Mouse (Mus musculus) C2C12 (cell line): ENCODE results near the gene Gatad2a. TPM values are rescaled to one million over a fixed set of nuclear protein-coding genes. Genes with fewer than 3 reads are reported as not detected.

Experiments
- H3K27me3 ChIP-seq: one replicate; pipeline ENCODE4 v1.6.1; 2011; ENCODE audit not compliant: control insufficient read depth, insufficient read depth, insufficient read length
- H3K36me3 ChIP-seq: one replicate; pipeline ENCODE4 v1.6.1; 2011; ENCODE audit not compliant: control insufficient read depth, insufficient read depth
- H3K4me3 ChIP-seq: one replicate; pipeline ENCODE4 v1.5.1; 2011; ENCODE audit warnings: mild to moderate bottlenecking, control low read depth; ENCODE audit not compliant: poor library complexity, insufficient read depth, severe bottlenecking
- H3K79me2 ChIP-seq: one replicate; pipeline ENCODE4 v1.6.1; 2011; ENCODE audit not compliant: control insufficient read depth, insufficient read depth
- H3K79me3 ChIP-seq: one replicate; pipeline ENCODE4 v1.6.1; 2011; ENCODE audit warnings: low read depth, control low read depth
- H3ac ChIP-seq: one replicate; pipeline ENCODE3; 2011; ENCODE audit warnings: low read depth; ENCODE audit not compliant: control insufficient read depth, insufficient read length
- CEBPB ChIP-seq: IDR thresholded peaks from one replicate; pipeline ENCODE4 v1.6.1; 2011; ENCODE audit warnings: low read depth, mild to moderate bottlenecking, control low read depth, moderate library complexity
- CTCF ChIP-seq: IDR thresholded peaks from one replicate; pipeline ENCODE4 v1.5.1; 2011; ENCODE audit not compliant: control insufficient read depth, insufficient read depth, insufficient read length
- FOSL1 ChIP-seq: IDR thresholded peaks from one replicate; pipeline ENCODE4 v1.8.0; 2011; ENCODE audit warnings: mild to moderate bottlenecking, low read length; ENCODE audit not compliant: poor library complexity, insufficient read depth, severe bottlenecking
- MAX ChIP-seq: IDR thresholded peaks from one replicate; pipeline ENCODE4 v1.6.1; 2011; ENCODE audit warnings: mild to moderate bottlenecking, control low read depth
- MYOD1 ChIP-seq: IDR thresholded peaks from one replicate; pipeline ENCODE4 v1.6.1; 2011; ENCODE audit warnings: low read depth; ENCODE audit not compliant: control insufficient read depth, insufficient read length
- MYOG ChIP-seq: IDR thresholded peaks from one replicate; pipeline ENCODE4 v1.6.1; 2011; ENCODE audit not compliant: control insufficient read depth, insufficient read length; ENCODE audit errors: extremely low read depth
- USF1 ChIP-seq: IDR thresholded peaks from one replicate; pipeline ENCODE4 v1.6.1; 2011; ENCODE audit warnings: low read depth, mild to moderate bottlenecking, control low read depth, moderate library complexity
- polyA plus RNA-seq: library from polyadenylated mRNA; unstranded; fragments of >200 nt; fragmentation: generic; extraction: Trizol; gene quantifications from one replicate; pipeline ENCODE4 v1.2.1, GENCODE M21; 2012; ENCODE audit warnings: missing spikeins

Gatad2a gene
- polyA plus RNA-seq, 1 experiment: 59.3 TPM

DNA sequence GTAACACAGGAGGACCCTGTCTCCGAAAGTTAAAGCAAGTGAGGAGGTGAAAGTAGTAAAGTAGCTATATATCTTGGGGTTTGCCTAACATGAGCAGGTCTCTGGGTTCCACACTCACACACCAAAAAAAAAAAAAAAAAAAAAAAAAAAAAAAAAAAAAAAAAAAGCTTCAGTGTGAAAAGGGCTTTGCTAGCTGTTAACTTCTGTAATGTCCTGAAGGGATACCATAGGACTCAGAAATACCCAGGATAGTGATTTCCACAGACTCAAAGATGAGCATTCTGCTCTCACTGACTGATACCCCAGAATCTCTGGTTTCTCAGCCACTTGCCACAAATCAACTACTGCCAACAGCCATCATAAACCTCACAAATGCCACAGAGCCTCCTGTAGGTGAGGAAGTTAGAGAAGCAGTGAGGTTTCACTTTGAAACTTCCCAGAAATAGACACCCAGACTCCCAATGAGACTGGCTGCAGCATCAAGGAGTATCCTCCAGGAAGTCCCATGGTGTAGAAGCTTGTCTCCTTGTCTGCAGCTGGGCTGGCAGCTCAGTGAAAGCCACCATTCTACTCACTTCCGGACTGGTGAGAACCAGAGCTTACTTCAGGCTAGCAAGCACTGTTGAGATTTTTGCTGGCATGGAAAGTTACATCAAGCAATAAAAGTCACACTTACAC, 11.2 kb downstream of the Gatad2a start:
- Histone ChIP-seq H3ac (no peak overlapping the region), H3K79me3 (peaks cover 13% of the 10 kb centered on the region), H3K4me3 (no peak overlapping the region), H3K36me3 (no peaks in the 10 kb centered on the region), H3K79me2 (peaks cover 58% of the 10 kb centered on the region), H3K27me3 (no peaks in the 10 kb centered on the region)
- TF ChIP-seq USF1 (no peak), CEBPB (no peak), FOSL1 (no peak), CTCF (no peak), MYOD1 (no peak), MAX (no peak), MYOG (no peak)

DNA sequence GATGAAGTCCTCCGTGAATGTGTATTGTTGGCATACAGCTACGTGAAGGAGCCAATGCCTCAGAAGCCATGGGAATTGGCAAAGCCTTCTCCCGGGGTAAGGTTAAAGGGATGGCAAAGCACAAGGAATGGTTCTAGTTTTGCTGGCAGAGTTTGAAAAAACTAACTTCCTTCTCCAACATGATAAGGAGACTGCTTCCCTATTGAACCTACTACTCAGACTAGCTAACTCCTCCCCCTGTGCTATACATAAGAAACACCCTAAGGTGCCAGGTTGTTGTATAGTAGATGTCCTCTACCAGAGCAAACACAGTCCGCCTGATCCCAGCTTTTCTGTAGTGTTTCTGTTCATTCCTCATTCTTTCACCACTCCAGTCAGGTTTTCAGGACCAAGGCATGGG, 17.7 kb downstream of the Gatad2a start:
- Histone ChIP-seq H3K79me2 (peaks cover 44% of the 10 kb centered on the region), H3K27me3 (no peaks in the 10 kb centered on the region), H3K4me3 (no peak overlapping the region), H3K79me3 (peaks cover 10% of the 10 kb centered on the region), H3K36me3 (no peaks in the 10 kb centered on the region), H3ac (no peak overlapping the region)
- no peak for TF ChIP-seq MAX
- no peak for TF ChIP-seq MYOG
- TF ChIP-seq USF1: no peak
- no peak for TF ChIP-seq MYOD1
- TF ChIP-seq CEBPB: no peak
- no peak for TF ChIP-seq FOSL1
- no peak for TF ChIP-seq CTCF

DNA sequence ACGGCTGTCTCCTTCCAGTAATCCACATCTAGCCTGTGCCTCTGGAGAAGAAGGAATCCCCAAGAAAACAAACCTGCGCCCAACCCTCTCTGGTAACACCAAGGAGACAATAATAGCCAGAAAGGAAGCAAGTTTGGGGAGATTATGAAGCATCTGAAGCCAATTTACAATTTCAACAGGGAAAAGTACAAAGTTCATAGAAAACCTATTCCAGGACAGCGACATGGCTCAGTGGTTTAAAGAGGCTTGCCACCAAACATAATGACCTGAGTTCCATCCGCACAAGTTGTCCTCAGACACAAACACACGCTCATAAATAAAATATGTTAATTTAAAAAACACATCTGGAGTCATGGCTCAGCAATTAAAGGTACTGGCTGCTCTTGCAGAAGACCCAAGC, 21.4 kb downstream of the Gatad2a start:
- Histone ChIP-seq H3K27me3 (no peaks in the 10 kb centered on the region), H3K79me2 (peaks cover 61% of the 10 kb centered on the region), H3K36me3 (peaks cover 14% of the 10 kb centered on the region), H3K4me3 (no peak overlapping the region), H3ac (peak overlapping the region; percentile 55), H3K79me3 (peaks cover 42% of the 10 kb centered on the region)
- TF ChIP-seq USF1: no peak
- TF ChIP-seq CTCF: no peak
- TF ChIP-seq MAX: no peak
- no peak for TF ChIP-seq CEBPB
- no peak for TF ChIP-seq MYOD1
- no peak for TF ChIP-seq MYOG
- TF ChIP-seq FOSL1: no peak

DNA sequence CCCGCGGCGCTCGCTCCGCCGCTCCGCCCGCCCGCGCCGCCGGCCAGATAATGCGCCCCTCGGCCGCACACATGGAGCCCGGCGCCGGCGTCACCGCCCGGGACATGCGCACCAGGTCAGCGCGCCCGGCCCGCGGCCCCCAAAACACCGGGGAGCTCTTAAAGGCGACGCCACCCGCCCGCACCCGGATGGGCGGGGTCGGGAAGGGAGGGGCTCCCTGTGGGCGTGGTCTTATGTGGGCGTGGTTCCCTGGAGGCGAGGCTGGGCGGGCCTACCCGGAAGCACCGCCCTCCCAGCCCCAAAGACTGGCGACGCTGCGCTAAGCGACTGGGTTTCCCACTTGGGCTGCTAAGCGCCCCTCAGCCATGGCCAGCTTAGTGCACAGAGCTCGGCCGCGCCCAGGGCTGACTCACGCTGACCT, 22.0 kb downstream of the Gatad2a start:
- Histone ChIP-seq H3K27me3 (no peaks in the 10 kb centered on the region), H3K36me3 (peaks cover 16% of the 10 kb centered on the region), H3ac (peak overlapping the region; percentile 99), H3K79me2 (peaks cover 61% of the 10 kb centered on the region), H3K79me3 (peaks cover 48% of the 10 kb centered on the region), H3K4me3 (peak overlapping the region; percentile 89)
- TF ChIP-seq MYOG: no peak
- TF ChIP-seq MAX: peak; percentile 17
- no peak for TF ChIP-seq FOSL1
- TF ChIP-seq CEBPB: no peak
- no peak for TF ChIP-seq CTCF
- TF ChIP-seq MYOD1: no peak
- no peak for TF ChIP-seq USF1

DNA sequence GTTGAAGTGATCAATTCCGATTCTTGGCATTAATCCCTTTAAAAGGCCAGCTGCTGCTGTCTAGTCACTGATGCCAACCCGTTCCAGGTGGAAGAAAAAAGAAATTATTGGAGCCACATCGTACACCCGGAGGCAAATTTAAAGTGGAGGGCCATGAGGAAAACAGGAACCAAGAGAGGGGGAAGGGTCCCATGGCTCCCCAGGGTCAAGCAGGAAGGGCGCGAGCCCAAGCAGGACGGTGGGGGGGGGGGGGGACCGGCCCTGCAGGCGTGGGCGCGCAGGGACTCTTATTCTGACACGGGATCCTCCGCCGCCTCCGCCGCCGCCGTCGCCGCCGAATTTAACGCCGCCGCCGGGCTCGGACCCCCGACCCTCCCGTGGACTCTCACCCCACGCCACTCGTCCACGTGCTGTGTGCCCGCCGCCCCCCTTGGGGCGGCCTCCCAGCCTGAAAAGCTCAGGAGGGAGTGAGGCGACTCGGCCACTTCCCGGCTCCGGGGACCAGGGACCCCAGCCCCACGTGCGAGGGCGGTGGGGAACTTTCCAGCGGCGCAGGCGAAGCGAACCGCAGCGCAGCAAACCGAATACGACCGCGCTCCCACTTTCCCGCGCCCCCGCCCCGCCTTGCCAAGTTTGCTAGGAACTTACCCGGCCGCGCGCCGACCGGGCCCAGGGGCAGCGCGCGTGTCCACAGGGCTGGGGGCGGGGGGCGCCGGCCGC, 22.6 kb downstream of the Gatad2a start:
- no peaks in the 10 kb centered on the region for H3K27me3 ChIP-seq
- peaks cover 54% of the 10 kb centered on the region for H3K79me3 ChIP-seq
- H3K4me3 ChIP-seq: peak overlapping the region; percentile 89
- H3K36me3 ChIP-seq: peaks cover 16% of the 10 kb centered on the region
- H3ac ChIP-seq: peak overlapping the region; percentile 99
- TF ChIP-seq MYOD1: no peak
- no peak for TF ChIP-seq CEBPB
- no peak for TF ChIP-seq FOSL1
- TF ChIP-seq CTCF: no peak
- TF ChIP-seq MYOG: no peak
- no peak for TF ChIP-seq USF1
- no peak for TF ChIP-seq MAX
- H3K79me2 ChIP-seq: peaks cover 63% of the 10 kb centered on the region
